Mouse (Mus musculus): ENCODE data around the gene Ubr3.
A peak's percentile ranks its signal among the peaks of the same experiment; 100 is the strongest.

The Ubr3 gene

DNA sequence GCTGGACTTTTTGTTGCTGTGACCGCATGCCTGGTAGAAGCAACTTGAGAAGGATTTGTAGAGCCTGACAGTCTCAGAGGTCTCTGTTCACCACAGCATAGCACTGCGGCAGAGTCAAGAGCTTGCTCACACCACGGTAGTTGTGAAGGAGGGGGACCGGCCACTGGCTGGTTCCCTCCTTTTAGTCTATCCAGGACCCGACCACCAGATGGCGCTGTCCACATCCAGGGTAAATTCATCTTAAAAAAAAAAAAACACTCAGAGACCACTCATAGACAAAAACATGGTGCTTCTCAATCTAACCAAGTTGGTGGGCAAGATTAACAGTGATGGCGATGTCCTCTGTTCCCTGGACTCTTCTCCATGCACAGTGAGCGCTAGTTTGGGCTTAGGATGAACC, 140.2 kb downstream of the Ubr3 start:
- peak in 1 of 2 experiments; percentile 14 for DNase-seq

DNA sequence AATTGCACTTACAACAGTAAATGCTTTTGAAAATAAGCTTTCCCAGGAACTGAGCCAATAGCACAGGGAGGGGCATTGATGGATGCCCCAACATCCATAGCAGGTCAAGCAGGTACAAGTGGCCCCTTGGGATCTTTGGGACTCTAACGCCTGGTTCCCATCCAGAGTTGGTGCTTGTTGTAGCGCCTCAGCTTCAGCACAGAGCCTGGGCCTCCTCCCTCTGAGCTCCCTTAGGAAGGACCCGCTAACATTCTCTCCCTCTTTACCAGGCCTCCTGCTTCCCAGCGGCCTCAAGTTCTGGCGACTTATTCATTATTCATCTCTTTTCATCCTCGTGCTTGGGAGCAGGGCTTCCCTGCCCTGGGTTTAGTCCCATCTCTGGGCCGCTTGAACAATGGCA, 141.7 kb downstream of the Ubr3 start, which contains the start of gene Myo3b:
Myo3b (plus strand) TSS at position 375 of the 400 bp plus-strand sequence.
- no peak for DNase-seq

DNA sequence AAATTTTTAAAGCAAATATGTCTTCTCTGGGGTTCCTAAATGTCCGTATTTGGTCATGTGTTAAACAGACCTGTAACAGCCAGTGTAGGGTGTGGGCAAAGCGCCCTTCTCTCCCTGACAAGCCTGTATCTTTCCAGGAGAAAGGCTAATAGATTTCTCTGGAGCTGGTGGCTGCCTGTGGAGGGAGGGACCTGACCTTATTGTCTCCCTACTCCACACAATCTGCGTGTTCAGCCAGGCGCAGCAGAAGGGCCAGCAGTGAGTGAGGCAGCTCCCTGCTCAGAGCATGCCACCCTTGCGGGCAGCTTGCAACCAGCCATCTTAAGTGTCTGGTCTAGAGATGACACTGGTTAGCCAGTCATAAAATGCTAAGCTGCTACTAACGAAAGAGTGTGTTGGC, 147.4 kb downstream of the Ubr3 start:
- peak; percentile 16 to 19 for DNase-seq

DNA sequence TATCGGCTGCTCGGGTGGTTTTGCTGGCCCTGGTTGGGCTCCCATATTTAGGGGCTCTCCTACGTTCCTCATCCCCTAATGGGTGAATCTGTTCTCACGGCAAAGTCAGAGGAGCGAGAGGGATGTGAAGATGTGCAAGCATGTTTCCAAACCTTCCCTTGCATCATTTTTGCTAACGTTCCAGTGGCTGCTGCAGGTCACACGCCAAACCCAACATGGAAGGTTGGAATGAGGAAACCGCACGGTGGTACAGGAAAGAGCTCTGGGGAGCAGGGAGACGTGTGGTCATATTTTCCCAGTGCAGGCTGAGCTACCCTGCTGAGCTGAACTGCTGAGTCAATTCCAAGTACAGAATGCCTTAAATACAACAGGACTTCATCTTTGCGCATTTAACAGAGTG, 150.8 kb downstream of the Ubr3 start:
- no peak for DNase-seq

DNA sequence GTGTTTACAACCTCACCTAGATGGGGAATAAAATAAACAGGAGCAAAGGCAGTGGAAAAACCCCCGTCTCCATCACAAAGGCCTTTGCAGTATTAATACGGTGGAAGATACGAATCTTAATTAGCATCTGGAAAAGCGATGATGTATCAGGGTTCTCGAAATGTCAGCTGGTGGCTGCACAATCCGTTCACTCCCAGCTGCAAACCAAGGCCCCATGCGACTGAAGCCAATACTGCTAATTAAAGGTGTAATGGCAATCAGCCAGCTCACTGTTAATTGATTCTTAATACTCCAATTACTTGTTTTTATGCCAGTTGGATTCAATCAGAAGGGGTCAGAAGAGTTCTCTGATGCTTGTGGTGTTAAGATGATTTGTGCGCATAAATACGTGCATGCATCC, 156.8 kb downstream of the Ubr3 start:
- no peak for DNase-seq

DNA sequence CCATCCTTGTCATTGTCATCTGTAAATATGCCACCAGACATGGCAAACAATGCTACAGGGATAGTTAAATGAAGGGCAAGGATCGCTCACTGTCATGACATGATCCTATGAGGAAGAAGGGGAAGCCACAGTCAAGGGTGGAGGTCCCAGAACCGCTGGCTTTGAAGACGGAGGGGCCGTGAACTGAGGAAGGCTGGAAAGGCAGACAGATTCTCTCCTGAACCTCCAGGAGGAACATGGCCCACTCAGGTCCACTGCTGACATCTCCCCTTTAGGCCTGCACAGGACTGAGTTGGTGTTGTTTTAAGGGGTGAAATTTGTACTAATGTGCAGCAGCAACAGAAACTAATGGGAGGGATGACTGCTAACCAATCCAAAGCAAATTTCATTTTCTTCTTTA, 161.2 kb downstream of the Ubr3 start:
- DNase-seq = no peak

DNA sequence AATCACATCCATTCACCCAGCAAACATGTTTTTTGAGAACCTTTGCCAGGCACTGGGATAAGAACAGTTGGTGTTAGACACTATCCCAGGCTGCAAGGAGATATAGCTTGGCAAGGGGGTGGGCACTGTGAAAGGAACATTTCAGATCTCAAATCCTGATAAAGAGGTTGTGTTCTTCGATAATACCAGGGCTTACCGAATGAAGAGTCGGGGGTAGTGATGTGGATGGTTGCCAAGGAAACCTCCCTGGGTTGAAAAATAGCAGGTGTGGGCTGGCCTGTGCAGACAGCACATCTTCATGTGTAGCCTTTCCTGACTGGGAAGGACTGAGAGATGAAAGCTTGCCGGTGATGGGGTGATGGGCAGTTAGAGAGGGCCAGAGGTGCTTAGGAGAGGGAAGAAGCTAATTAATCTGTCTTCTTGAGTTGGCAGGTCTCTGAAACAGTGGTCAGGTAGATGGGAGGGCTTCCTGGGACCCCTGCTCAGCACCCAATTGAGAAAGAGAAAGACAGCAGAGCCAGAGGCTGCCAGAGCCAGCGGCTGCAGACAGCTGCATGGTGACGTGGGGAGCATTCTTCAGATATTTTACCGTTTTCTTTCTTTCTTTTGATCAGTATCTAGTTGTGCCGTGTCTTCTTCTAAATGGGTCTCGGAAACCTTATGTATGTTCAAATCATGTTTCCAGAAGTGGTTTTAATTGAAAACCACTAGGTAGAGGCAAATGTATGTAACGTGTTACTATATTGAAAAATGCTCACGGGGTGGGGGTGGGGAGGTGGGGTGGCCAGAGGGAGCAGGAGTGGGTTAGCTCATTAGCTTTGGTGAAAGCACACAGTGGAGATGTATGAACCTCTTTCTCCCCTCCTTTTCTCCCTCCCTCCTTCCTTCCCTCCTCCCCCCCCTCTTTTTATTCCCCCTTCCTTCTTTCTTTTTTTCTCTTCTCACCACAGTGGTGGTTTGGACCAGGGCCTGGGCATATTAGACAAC, 163.6 kb downstream of the Ubr3 start:
- no peak for DNase-seq

DNA sequence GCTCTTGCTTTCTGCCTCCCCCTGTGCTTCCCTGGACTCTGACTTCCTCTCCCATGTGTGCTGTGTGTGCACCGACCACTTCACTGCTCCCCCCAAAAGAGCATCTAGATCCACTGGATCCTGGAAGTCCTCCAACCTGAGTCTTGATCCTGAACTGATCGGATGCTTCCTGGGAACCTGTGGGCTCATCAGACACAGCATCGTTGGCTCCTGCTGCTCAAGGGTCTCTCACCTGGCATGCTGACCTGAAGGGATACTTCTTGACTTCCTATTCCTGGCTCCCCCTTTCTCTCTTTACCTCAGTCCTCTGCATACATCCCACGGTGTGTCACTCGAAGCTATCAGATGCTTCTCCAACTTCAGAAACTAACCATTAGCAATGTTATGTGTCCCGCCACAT, 168.1 kb downstream of the Ubr3 start:
- DNase-seq = no peak

DNA sequence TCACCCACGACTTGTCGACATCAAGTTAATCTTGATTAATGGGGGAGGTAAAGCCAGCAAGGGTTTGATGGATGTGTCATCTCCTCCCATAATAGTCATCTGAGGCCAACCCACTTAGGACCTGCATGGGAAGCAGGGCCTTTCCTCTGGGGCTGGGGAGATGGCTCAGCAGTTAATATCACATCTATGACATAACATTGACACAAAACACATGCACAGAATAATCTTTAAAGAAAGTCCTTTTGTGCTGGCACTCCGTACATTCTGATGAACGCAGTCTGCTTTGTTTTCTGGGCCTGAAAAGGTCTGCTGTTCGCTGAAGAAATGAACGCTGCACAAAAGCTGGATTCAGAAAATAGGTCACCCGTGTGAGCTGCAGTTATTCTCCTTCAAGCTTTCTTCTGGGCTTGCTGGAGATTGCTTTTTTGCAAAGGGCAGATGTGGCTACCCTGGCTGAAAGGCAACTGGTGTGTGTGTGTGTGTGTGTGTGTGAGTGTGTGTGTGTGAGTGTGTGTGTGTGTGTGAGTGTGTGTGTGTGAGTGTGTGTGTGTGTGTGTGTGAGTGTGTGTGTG, 168.8 kb downstream of the Ubr3 start:
- no peak for DNase-seq

DNA sequence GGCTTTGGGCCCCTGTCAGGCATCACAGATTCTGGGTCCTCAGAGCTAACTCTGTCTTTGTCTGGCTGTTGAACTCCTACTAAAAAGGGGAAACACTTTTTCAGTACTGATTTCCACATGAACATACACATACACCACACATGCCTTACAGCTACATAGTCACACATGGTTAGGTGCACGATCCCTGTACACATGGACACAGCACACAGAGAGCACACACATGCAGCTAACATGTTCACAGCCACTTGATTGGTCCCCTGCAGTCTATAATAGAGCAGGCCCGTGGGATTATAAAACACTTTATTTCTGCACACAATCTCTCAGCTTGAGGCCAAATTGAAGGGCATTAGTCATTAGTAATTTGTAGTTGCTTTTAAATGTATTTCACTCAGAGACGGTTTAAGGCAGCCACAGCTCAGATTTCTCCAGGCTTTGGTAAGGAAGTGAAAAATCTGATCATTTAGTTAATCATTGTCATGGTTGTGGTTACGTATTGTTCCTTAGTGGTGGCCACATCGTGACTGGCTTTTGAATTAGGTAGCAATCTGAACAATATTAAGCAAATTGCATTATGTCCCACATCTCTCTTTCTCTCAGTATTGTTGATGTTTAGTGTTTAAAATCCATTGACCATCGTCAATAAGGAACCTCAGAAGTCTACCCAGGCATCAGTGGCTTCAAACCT, 169.4 kb downstream of the Ubr3 start:
- DNase-seq = no peak

DNA sequence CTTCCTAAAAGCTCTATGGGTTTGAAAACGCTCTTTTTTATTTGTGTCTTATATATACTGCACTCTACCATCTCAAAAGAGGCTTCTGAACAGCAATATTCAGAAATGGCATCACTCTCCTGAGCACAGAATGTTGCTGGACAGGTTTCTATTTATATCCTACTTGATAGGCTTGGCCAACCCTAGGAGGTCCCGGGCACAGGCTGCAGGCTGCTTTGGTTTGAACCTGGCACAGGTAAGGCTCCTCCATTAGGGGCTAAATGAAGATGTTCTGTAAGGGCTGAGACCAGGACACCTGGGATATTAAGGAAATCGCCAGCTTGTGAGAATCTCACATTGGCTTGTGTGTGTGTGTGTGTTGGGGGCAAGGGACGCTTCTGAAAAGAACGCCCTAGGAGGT, 172.8 kb downstream of the Ubr3 start:
- DNase-seq = peak; percentile 39 to 56

All from cerebellum, postnatal 25 days (tissue).